Mouse (Mus musculus): ENCODE measurements around the gene Stag3. TPM values are rescaled to one million over a fixed set of nuclear protein-coding genes. Genes with fewer than 3 reads are reported as not detected.

Gene Stag3
- 3.0 and 4.0 TPM in 2 replicates for polyA plus RNA-seq (2012; ENCODE audit: insufficient read depth, insufficient read length, missing spikeins)

- peak within 1 kb of the TSS; percentile 55 for H3K4me3 ChIP-seq (ENCODE audit: insufficient read depth, low read length)
- peaks cover 3% of the 10 kb centered on the region; the same call in 1 of the 2 replicates for H3K4me1 ChIP-seq (ENCODE audit: control insufficient read depth, insufficient read depth, low read length)
- TF ChIP-seq POLR2A (IDR thresholded peaks at IDR 0.05; ENCODE audit: borderline replicate concordance, low read depth, low read length) (no peak), CTCF (IDR thresholded peaks at IDR 0.05; ENCODE audit: low read depth, low read length) (no peak)
- no peak within 1 kb of the TSS for H3K27ac ChIP-seq (ENCODE audit: insufficient read depth, low read depth, low read length)
Observed at GRCm38 (mm10) chr5:138279585-138280424, at the start of gene Stag3, which contains the start of the genes Gm43720 and Gpc2. TSS of gene Stag3 (plus strand) at chr5:138280240. TSS of gene Gm43720 (minus strand) at chr5:138279958. TSS of gene Gpc2 (minus strand) at chr5:138280005.

GRCm38 (mm10) chr5:138233778-138234177 is 46.3 kb upstream of the Stag3 start:
- H3K4me3 ChIP-seq (ENCODE audit: insufficient read depth, low read length) = no peak overlapping the region
- H3K4me1 ChIP-seq (ENCODE audit: control insufficient read depth, insufficient read depth, low read length) = peaks cover 23% of the 10 kb centered on the region
- H3K27ac ChIP-seq (ENCODE audit: insufficient read depth, low read depth, low read length) = no peak overlapping the region
- no peak for TF ChIP-seq CTCF (IDR thresholded peaks at IDR 0.05; ENCODE audit: low read depth, low read length)

GRCm38 (mm10) chr5:138234224-138234623 is 45.8 kb upstream of the Stag3 start:
- Histone ChIP-seq H3K4me3 (ENCODE audit: insufficient read depth, low read length) (no peak overlapping the region), H3K4me1 (ENCODE audit: control insufficient read depth, insufficient read depth, low read length) (peaks cover 20% of the 10 kb centered on the region), H3K27ac (ENCODE audit: insufficient read depth, low read depth, low read length) (no peak overlapping the region)
- TF ChIP-seq CTCF (IDR thresholded peaks at IDR 0.05; ENCODE audit: low read depth, low read length) (no peak), POLR2A (IDR thresholded peaks at IDR 0.05; ENCODE audit: borderline replicate concordance, low read depth, low read length) (no peak)

GRCm38 (mm10) chr5:138241511-138241910 is 38.5 kb upstream of the Stag3 start:
- Histone ChIP-seq H3K27ac (ENCODE audit: insufficient read depth, low read depth, low read length) (no peak overlapping the region), H3K4me1 (ENCODE audit: control insufficient read depth, insufficient read depth, low read length) (no peaks in the 10 kb centered on the region), H3K4me3 (ENCODE audit: insufficient read depth, low read length) (no peak overlapping the region)
- TF ChIP-seq POLR2A (IDR thresholded peaks at IDR 0.05; ENCODE audit: borderline replicate concordance, low read depth, low read length) (no peak), CTCF (IDR thresholded peaks at IDR 0.05; ENCODE audit: low read depth, low read length) (no peak)

- Histone ChIP-seq H3K4me1 (ENCODE audit: control insufficient read depth, insufficient read depth, low read length) (peaks cover 7% of the 10 kb centered on the region), H3K4me3 (ENCODE audit: insufficient read depth, low read length) (no peak overlapping the region)
- TF ChIP-seq CTCF (IDR thresholded peaks at IDR 0.05; ENCODE audit: low read depth, low read length) = no peak
Observed at GRCm38 (mm10) chr5:138251144-138251543, 28.9 kb upstream of the Stag3 start.

GRCm38 (mm10) chr5:138253061-138253460 is 27.0 kb upstream of the Stag3 start:
- no peak for TF ChIP-seq CTCF (IDR thresholded peaks at IDR 0.05; ENCODE audit: low read depth, low read length)
- Histone ChIP-seq H3K4me1 (ENCODE audit: control insufficient read depth, insufficient read depth, low read length) (peaks cover 21% of the 10 kb centered on the region), H3K27ac (ENCODE audit: insufficient read depth, low read depth, low read length) (no peak overlapping the region), H3K4me3 (ENCODE audit: insufficient read depth, low read length) (no peak overlapping the region)

More at GRCm38 (mm10) chr5:138251144-138251543, 28.9 kb upstream of the Stag3 start:
- no peak overlapping the region for H3K27ac ChIP-seq (ENCODE audit: insufficient read depth, low read depth, low read length)

- H3K27ac ChIP-seq (ENCODE audit: insufficient read depth, low read depth, low read length) = peak within 1 kb of the TSS; percentile 81
- H3K4me3 ChIP-seq (ENCODE audit: insufficient read depth, low read length) = peak within 1 kb of the TSS; percentile 80
- H3K4me1 ChIP-seq (ENCODE audit: control insufficient read depth, insufficient read depth, low read length) = peaks cover 35% of the 10 kb centered on the region
- no peak for TF ChIP-seq POLR2A (IDR thresholded peaks at IDR 0.05; ENCODE audit: borderline replicate concordance, low read depth, low read length)
- TF ChIP-seq CTCF (IDR thresholded peaks at IDR 0.05; ENCODE audit: low read depth, low read length) = no peak
Observed at GRCm38 (mm10) chr5:138255353-138256093, 24.5 kb upstream of the Stag3 start, which contains the start of gene Lamtor4. TSS of gene Lamtor4 (plus strand) at chr5:138255482.

GRCm38 (mm10) chr5:138256094-138256467 is 24.0 kb upstream of the Stag3 start:
- H3K4me3 ChIP-seq (ENCODE audit: insufficient read depth, low read length) = peak overlapping the region; percentile 80
- H3K4me1 ChIP-seq (ENCODE audit: control insufficient read depth, insufficient read depth, low read length) = peaks cover 35% of the 10 kb centered on the region
- TF ChIP-seq CTCF (IDR thresholded peaks at IDR 0.05; ENCODE audit: low read depth, low read length) = no peak
- no peak for TF ChIP-seq POLR2A (IDR thresholded peaks at IDR 0.05; ENCODE audit: borderline replicate concordance, low read depth, low read length)
- peak overlapping the region; percentile 81 for H3K27ac ChIP-seq (ENCODE audit: insufficient read depth, low read depth, low read length)

GRCm38 (mm10) chr5:138256966-138257584 is 23.0 kb upstream of the Stag3 start:
- H3K4me3 ChIP-seq (ENCODE audit: insufficient read depth, low read length) = no peak overlapping the region
- peaks cover 44% of the 10 kb centered on the region for H3K4me1 ChIP-seq (ENCODE audit: control insufficient read depth, insufficient read depth, low read length)
- peak overlapping the region; percentile 81 for H3K27ac ChIP-seq (ENCODE audit: insufficient read depth, low read depth, low read length)
- TF ChIP-seq POLR2A (IDR thresholded peaks at IDR 0.05; ENCODE audit: borderline replicate concordance, low read depth, low read length) (no peak), CTCF (IDR thresholded peaks at IDR 0.05; ENCODE audit: low read depth, low read length) (no peak)
